Comparison of ENCODE assay signal across 21 mouse cellular contexts in the genomic region with DNA sequence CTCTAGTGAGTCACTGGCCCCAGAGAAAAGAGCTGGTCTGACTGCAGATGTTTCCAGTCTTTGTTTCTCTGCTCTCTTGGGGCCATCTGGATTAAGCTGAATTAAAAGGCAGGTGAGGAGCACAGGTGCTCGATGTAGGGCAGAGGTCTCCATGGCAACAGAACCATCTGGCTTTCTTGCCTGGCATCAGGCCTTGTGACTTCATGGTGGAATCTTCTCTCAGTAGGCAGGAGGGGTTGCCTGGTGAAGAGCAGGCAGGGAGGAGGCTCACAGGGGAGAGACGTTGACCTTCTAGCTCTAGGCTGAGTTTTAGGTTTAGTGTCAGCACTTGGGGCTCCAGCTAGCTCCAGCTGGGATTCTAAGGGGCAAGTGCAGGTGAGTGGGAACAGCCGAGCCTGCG. TPM values are rescaled to one million over a fixed set of nuclear protein-coding genes. Genes with fewer than 3 reads are reported as not detected.
"Had no signal": no experiment of that assay in that cellular context is flagged by ENCODE, and none has a peak within 500 bp of the region (broad histone marks: within the 10 kb centered on the region; RNA-seq: fewer than 3 reads in every experiment).

A gene (plus strand): TSS at position 230 of the 400 bp plus-strand sequence.

- H3K27ac ChIP-seq: left cerebral cortex, adult 2 months; limb, embryonic 10.5 days; liver, embryonic 15.5 days; macrophage; midbrain, embryonic 13.5 days; neural tube, embryonic 12.5 days had no signal

- ATAC-seq: midbrain, embryonic 13.5 days had no signal

- H3K36me3 ChIP-seq: limb, embryonic 10.5 days; liver, embryonic 15.5 days; midbrain, embryonic 13.5 days; neural tube, embryonic 12.5 days had no signal

- H3K4me3 ChIP-seq: left cerebral cortex, adult 2 months; limb, embryonic 10.5 days; liver, embryonic 15.5 days; megakaryocyte, embryonic 14.5 days; midbrain, embryonic 13.5 days; neural tube, embryonic 12.5 days had no signal

- H3K4me1 ChIP-seq: liver, embryonic 15.5 days; neural tube, embryonic 12.5 days had no signal

- DNase-seq: kidney, postnatal 10 days; kidney, postnatal 4 days; lung, adult 2 months; lung, postnatal 10 days; thymus, postnatal 36 days had no signal

RNA-seq across cellular contexts. Expression of the gene that starts here (rescaled TPM):
- total RNA-seq: layer of hippocampus, adult 8-10 months; layer of hippocampus, postnatal 25 days; left cerebral cortex, adult 2 months; left cerebral cortex, postnatal 14 days; monocyte, adult 5-6 weeks; neutrophil, adult 5-6 weeks had no signal
- polyA plus RNA-seq: kidney, embryonic 14.5 days; limb, embryonic 10.5 days; liver, embryonic 11.5 days; liver, embryonic 15.5 days; lung, adult 2 months; macrophage; midbrain, embryonic 13.5 days; neural tube, embryonic 12.5 days; stomach, embryonic 14.5 days; thymus, postnatal 0 days had no signal
